Mouse (Mus musculus) neural tube, embryonic 12.5 days (tissue): Measurements from ENCODE around the gene Plcg2. TPM values are rescaled to one million over a fixed set of nuclear protein-coding genes. Genes with fewer than 3 reads are reported as not detected.
A peak's percentile ranks its signal among the peaks of the same experiment; 100 is the strongest.

Experiments used
- ATAC-seq: fragments of 200-750 bp; cut with Nextera tagmentation; 2 replicates; pipeline ENCODE4 v1.8.0; 2017; ENCODE audit warnings: low read depth, mild to moderate bottlenecking, moderate TSS enrichment, moderate library complexity; ENCODE audit not compliant: low FRiP score
- H3K27ac ChIP-seq: fragments of 300-500 bp; sonication (generic); 2 replicates; pipeline ENCODE4 v1.5.1; 2016
- H3K27me3 ChIP-seq: fragments of 300-500 bp; sonication (generic); replicated peaks from 2 replicates; pipeline ENCODE4 v1.6.1; 2016; ENCODE audit warnings: mild to moderate bottlenecking
- H3K36me3 ChIP-seq: fragments of 300-500 bp; sonication (generic); 2 replicates; pipeline ENCODE4 v1.6.1; 2016; ENCODE audit warnings: mild to moderate bottlenecking
- H3K4me1 ChIP-seq: fragments of 300-500 bp; sonication (generic); 2 replicates; pipeline ENCODE4 v1.6.1; 2016
- H3K4me2 ChIP-seq: fragments of 300-500 bp; sonication (generic); replicated peaks from 2 replicates; pipeline ENCODE4 v1.6.1; 2016; ENCODE audit warnings: mild to moderate bottlenecking
- H3K4me3 ChIP-seq: fragments of 300-500 bp; sonication (generic); 2 replicates; pipeline ENCODE4 v1.5.1; 2016
- H3K9ac ChIP-seq: fragments of 300-500 bp; sonication (generic); 2 replicates; pipeline ENCODE4 v1.6.1; 2016; ENCODE audit warnings: mild to moderate bottlenecking
- H3K9me3 ChIP-seq: fragments of 300-500 bp; sonication (generic); 2 replicates; pipeline ENCODE4 v1.6.1; 2016; ENCODE audit warnings: mild to moderate bottlenecking
- WGBS: fragments of 180-500 bp; shearing (Covaris S2); methylation state at CpG from one replicate; pipeline ENCODE4 v1.1.7; 2016; 5-methylcytosine and 5-hydroxymethylcytosine counted together
- polyA plus RNA-seq: library from polyadenylated mRNA; unstranded; fragments of >200 nt; fragmentation: Nextera tagmentation; extraction: Ambion mirVana; gene quantifications from 2 replicates; pipeline ENCODE4 v1.2.1, GENCODE M21; 2016

Plcg2 gene
- polyA plus RNA-seq, 1 experiment from 2014 or later, result 2.2 TPM

- H3K9me3 ChIP-seq, result no peaks in the 10 kb centered on the region
- H3K36me3 ChIP-seq, result no peaks in the 10 kb centered on the region
- no peak for ATAC-seq
- H3K27ac ChIP-seq, result no peak overlapping the region
- H3K4me2 ChIP-seq, result peak overlapping the region; percentile 30
- H3K4me3 ChIP-seq, result no peak overlapping the region
- no peaks in the 10 kb centered on the region for H3K27me3 ChIP-seq
- no peaks in the 10 kb centered on the region for H3K4me1 ChIP-seq
- H3K9ac ChIP-seq, result no peak overlapping the region
- WGBS, result 44% methylated on average over 16 of the region's 16 CpGs
These were observed 64.4 kb downstream of the Plcg2 start for GRCm38 (mm10) chr8:117562445-117563014.

GRCm38 (mm10) chr8:117569409-117569808 lies 71.3 kb downstream of the Plcg2 start:
- no peak overlapping the region for H3K27ac ChIP-seq
- no peak overlapping the region for H3K4me3 ChIP-seq
- WGBS, result 38% methylated on average over 5 of the region's 5 CpGs
- H3K9ac ChIP-seq, result no peak overlapping the region
- no peaks in the 10 kb centered on the region for H3K4me1 ChIP-seq
- ATAC-seq, result no peak
- no peaks in the 10 kb centered on the region for H3K9me3 ChIP-seq
- H3K27me3 ChIP-seq, result no peaks in the 10 kb centered on the region
- H3K4me2 ChIP-seq, result no peak overlapping the region
- no peaks in the 10 kb centered on the region for H3K36me3 ChIP-seq

- ATAC-seq, result no peak
- WGBS, result 60% methylated on average over 9 of the region's 9 CpGs
- H3K4me3 ChIP-seq, result no peak overlapping the region
These were observed 78.2 kb downstream of the Plcg2 start for GRCm38 (mm10) chr8:117576291-117576785.

GRCm38 (mm10) chr8:117577059-117577458 lies 79.0 kb downstream of the Plcg2 start:
- no peaks in the 10 kb centered on the region for H3K36me3 ChIP-seq
- H3K4me3 ChIP-seq, result no peak overlapping the region
- H3K27me3 ChIP-seq, result no peaks in the 10 kb centered on the region
- H3K27ac ChIP-seq, result no peak overlapping the region
- H3K4me2 ChIP-seq, result no peak overlapping the region
- no peak overlapping the region for H3K9ac ChIP-seq
- 85% methylated on average over 6 of the region's 6 CpGs for WGBS
- no peak for ATAC-seq
- no peaks in the 10 kb centered on the region for H3K9me3 ChIP-seq
- H3K4me1 ChIP-seq, result no peaks in the 10 kb centered on the region

More at GRCm38 (mm10) chr8:117576291-117576785, 78.2 kb downstream of the Plcg2 start:
- Histone ChIP-seq H3K9ac (no peak overlapping the region), H3K9me3 (no peaks in the 10 kb centered on the region), H3K4me2 (no peak overlapping the region), H3K36me3 (no peaks in the 10 kb centered on the region), H3K27ac (no peak overlapping the region), H3K4me1 (no peaks in the 10 kb centered on the region), H3K27me3 (no peaks in the 10 kb centered on the region)

- Histone ChIP-seq H3K27ac (no peak overlapping the region), H3K9me3 (peaks cover 6% of the 10 kb centered on the region; the same call in 1 of the 2 replicates), H3K4me2 (no peak overlapping the region), H3K27me3 (no peaks in the 10 kb centered on the region), H3K4me1 (no peaks in the 10 kb centered on the region), H3K36me3 (no peaks in the 10 kb centered on the region), H3K4me3 (no peak overlapping the region), H3K9ac (no peak overlapping the region)
- no peak for ATAC-seq
- WGBS, result 68% methylated on average over 10 of the region's 10 CpGs
These were observed 79.8 kb downstream of the Plcg2 start for GRCm38 (mm10) chr8:117577883-117578282.

- 93% methylated on average over 6 of the region's 6 CpGs for WGBS
- Histone ChIP-seq H3K27me3 (no peaks in the 10 kb centered on the region), H3K4me2 (no peak overlapping the region), H3K4me3 (no peak overlapping the region), H3K27ac (no peak overlapping the region), H3K9me3 (peaks cover 6% of the 10 kb centered on the region; the same call in 1 of the 2 replicates), H3K36me3 (no peaks in the 10 kb centered on the region), H3K9ac (no peak overlapping the region), H3K4me1 (no peaks in the 10 kb centered on the region)
- ATAC-seq, result no peak
These were observed 80.8 kb downstream of the Plcg2 start for GRCm38 (mm10) chr8:117578856-117579255.

- H3K9me3 ChIP-seq, result no peaks in the 10 kb centered on the region
- H3K4me3 ChIP-seq, result no peak overlapping the region
- WGBS, result 95% methylated on average over 5 of the region's 5 CpGs
- ATAC-seq, result no peak
- H3K9ac ChIP-seq, result no peak overlapping the region
- no peaks in the 10 kb centered on the region for H3K4me1 ChIP-seq
- H3K27me3 ChIP-seq, result no peaks in the 10 kb centered on the region
- H3K36me3 ChIP-seq, result no peaks in the 10 kb centered on the region
- no peak overlapping the region for H3K27ac ChIP-seq
- no peak overlapping the region for H3K4me2 ChIP-seq
These were observed 95.8 kb downstream of the Plcg2 start for GRCm38 (mm10) chr8:117593862-117594261.

- H3K27me3 ChIP-seq, result no peaks in the 10 kb centered on the region
- H3K36me3 ChIP-seq, result no peaks in the 10 kb centered on the region
- H3K4me3 ChIP-seq, result no peak overlapping the region
- no peak overlapping the region for H3K4me2 ChIP-seq
- no peak for ATAC-seq
- WGBS, result 93% methylated on average over 2 of the region's 2 CpGs
- H3K9ac ChIP-seq, result no peak overlapping the region
- H3K27ac ChIP-seq, result no peak overlapping the region
- H3K9me3 ChIP-seq, result no peaks in the 10 kb centered on the region
- H3K4me1 ChIP-seq, result no peaks in the 10 kb centered on the region
These were observed 96.9 kb downstream of the Plcg2 start for GRCm38 (mm10) chr8:117595001-117595400.

GRCm38 (mm10) chr8:117596777-117597176 lies 98.7 kb downstream of the Plcg2 start:
- ATAC-seq, result no peak
- Histone ChIP-seq H3K4me1 (no peaks in the 10 kb centered on the region), H3K9me3 (no peaks in the 10 kb centered on the region), H3K4me2 (no peak overlapping the region), H3K36me3 (no peaks in the 10 kb centered on the region), H3K27ac (no peak overlapping the region), H3K27me3 (no peaks in the 10 kb centered on the region), H3K9ac (no peak overlapping the region), H3K4me3 (no peak overlapping the region)
- WGBS, result 89% methylated on average over 5 of the region's 5 CpGs

GRCm38 (mm10) chr8:117600839-117601238 lies 102.7 kb downstream of the Plcg2 start:
- H3K27me3 ChIP-seq, result no peaks in the 10 kb centered on the region
- WGBS, result 79% methylated on average over 13 of the region's 13 CpGs
- no peaks in the 10 kb centered on the region for H3K9me3 ChIP-seq
- no peaks in the 10 kb centered on the region for H3K4me1 ChIP-seq
- H3K9ac ChIP-seq, result no peak overlapping the region
- H3K4me2 ChIP-seq, result no peak overlapping the region
- no peak for ATAC-seq
- no peaks in the 10 kb centered on the region for H3K36me3 ChIP-seq
- H3K27ac ChIP-seq, result no peak overlapping the region
- no peak overlapping the region for H3K4me3 ChIP-seq

- ATAC-seq, result no peak
- Histone ChIP-seq H3K4me2 (no peak overlapping the region), H3K36me3 (no peaks in the 10 kb centered on the region), H3K4me1 (no peaks in the 10 kb centered on the region), H3K9ac (no peak overlapping the region), H3K4me3 (no peak overlapping the region), H3K9me3 (no peaks in the 10 kb centered on the region), H3K27me3 (no peaks in the 10 kb centered on the region), H3K27ac (no peak overlapping the region)
- WGBS, result 91% methylated on average over 12 of the region's 12 CpGs
These were observed 106.0 kb downstream of the Plcg2 start for GRCm38 (mm10) chr8:117604101-117604500.

GRCm38 (mm10) chr8:117604671-117605070 lies 106.6 kb downstream of the Plcg2 start:
- WGBS, result 88% methylated on average over 14 of the region's 14 CpGs
- Histone ChIP-seq H3K9ac (no peak overlapping the region), H3K27ac (no peak overlapping the region), H3K36me3 (no peaks in the 10 kb centered on the region), H3K4me1 (no peaks in the 10 kb centered on the region), H3K4me2 (no peak overlapping the region), H3K4me3 (no peak overlapping the region), H3K27me3 (no peaks in the 10 kb centered on the region), H3K9me3 (no peaks in the 10 kb centered on the region)
- no peak for ATAC-seq

GRCm38 (mm10) chr8:117605201-117605600 lies 107.1 kb downstream of the Plcg2 start:
- Histone ChIP-seq H3K9me3 (no peaks in the 10 kb centered on the region), H3K27ac (no peak overlapping the region), H3K9ac (no peak overlapping the region), H3K36me3 (no peaks in the 10 kb centered on the region), H3K4me3 (no peak overlapping the region), H3K4me2 (no peak overlapping the region), H3K27me3 (no peaks in the 10 kb centered on the region), H3K4me1 (no peaks in the 10 kb centered on the region)
- ATAC-seq, result no peak
- WGBS, result 86% methylated on average over 8 of the region's 8 CpGs
